Mouse (Mus musculus) small intestine, adult 2 months (tissue): Measurements from ENCODE around the gene Mapk6. TPM values are rescaled to one million over a fixed set of nuclear protein-coding genes. Genes with fewer than 3 reads are reported as not detected.

ENCODE experiments used
- H3K27ac ChIP-seq: fragments of 200-500 bp; 2 replicates; pipeline ENCODE4 v1.5.1; 2012; ENCODE audit warnings: low read depth, low read length, control low read depth, inconsistent platforms; ENCODE audit not compliant: insufficient read depth
- H3K27me3 ChIP-seq: fragments of 200-500 bp; 2 replicates; pipeline ENCODE4 v1.6.1; 2012; ENCODE audit warnings: mild to moderate bottlenecking, moderate library complexity, low read length, inconsistent platforms; ENCODE audit not compliant: control insufficient read depth, insufficient read depth
- H3K36me3 ChIP-seq: fragments of 200-500 bp; 2 replicates; pipeline ENCODE4 v1.6.1; 2012; ENCODE audit warnings: mild to moderate bottlenecking, low read length, control low read depth, inconsistent platforms; ENCODE audit not compliant: control insufficient read depth, insufficient read depth
- H3K4me1 ChIP-seq: fragments of 200-500 bp; 2 replicates; pipeline ENCODE4 v1.6.1; 2012; ENCODE audit warnings: low read length, inconsistent platforms, mixed read lengths; ENCODE audit not compliant: control insufficient read depth, insufficient read depth, insufficient read length
- H3K4me3 ChIP-seq: fragments of 200-500 bp; 2 replicates; pipeline ENCODE4 v1.5.1; 2012; ENCODE audit warnings: low read depth, mild to moderate bottlenecking, control low read depth, inconsistent platforms, low read length, moderate library complexity
- CTCF ChIP-seq: fragments of 200-500 bp; IDR thresholded peaks from 2 replicates; pipeline ENCODE4 v1.5.1; 2012; ENCODE audit warnings: low read depth, mild to moderate bottlenecking, control low read depth, inconsistent platforms, low read length, moderate library complexity, mixed read lengths; ENCODE audit not compliant: insufficient replicate concordance, insufficient read length; ENCODE audit errors: extremely low read depth
- POLR2A ChIP-seq: fragments of 200-500 bp; IDR thresholded peaks from 2 replicates; pipeline ENCODE4 v1.6.1; 2012; ENCODE audit warnings: low read depth, mild to moderate bottlenecking, control low read depth, inconsistent platforms, low read length, moderate library complexity
- WGBS: fragments of 180-500 bp; shearing (Covaris S2); methylation state at CpG from one replicate; pipeline ENCODE4 v1.1.7; 2018; 5-methylcytosine and 5-hydroxymethylcytosine counted together
- polyA plus RNA-seq: library from polyadenylated mRNA; depleted of rRNA; stranded (reverse); fragments of >200 nt; gene quantifications from 2 replicates; pipeline ENCODE4 v1.2.3, GENCODE M21; 2012

Gene Mapk6
- polyA plus RNA-seq, 1 experiment = 28.9 TPM

DNA sequence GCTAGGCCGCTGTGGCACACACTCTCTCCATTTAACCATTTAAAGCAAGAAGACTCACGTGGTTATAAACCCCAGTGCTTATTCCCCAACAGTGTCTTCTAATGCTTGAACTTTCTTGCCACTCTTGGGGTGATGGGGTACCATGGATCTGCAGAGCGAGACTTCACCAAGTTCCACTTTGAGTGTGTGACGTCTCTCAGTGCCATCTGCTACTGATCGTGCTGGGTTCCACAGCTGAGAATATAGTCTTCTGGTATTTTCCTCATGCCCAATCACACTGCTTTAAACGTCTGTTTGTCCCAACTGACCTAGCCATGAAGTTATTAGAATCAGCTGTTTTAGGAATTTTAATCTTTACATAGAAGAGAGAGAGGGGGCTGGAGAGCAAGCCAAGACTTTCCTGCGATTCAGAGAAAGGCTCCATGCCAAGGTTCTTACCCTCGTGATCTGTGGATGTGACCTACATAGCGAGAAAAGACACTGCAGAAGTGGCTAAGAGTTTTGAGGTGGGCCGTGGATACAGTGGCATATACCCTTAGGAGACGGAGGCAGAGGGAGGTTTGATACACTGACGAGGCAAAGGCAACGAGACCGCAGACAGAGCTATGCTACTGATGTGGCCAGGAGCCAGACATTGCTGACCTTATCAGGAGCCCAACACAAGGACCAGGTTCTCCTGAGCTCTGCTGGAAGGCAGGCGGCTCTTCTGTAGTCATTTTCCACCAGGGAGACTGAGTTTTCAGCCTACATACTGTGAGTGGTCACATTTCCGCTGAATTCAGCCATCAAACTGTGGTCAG lies 21.2 kb upstream of the Mapk6 start:
- H3K4me1 ChIP-seq = peaks cover 12% of the 10 kb centered on the region; the same call in 1 of the 2 replicates
- no peaks in the 10 kb centered on the region for H3K36me3 ChIP-seq
- no peak overlapping the region for H3K4me3 ChIP-seq
- H3K27ac ChIP-seq = no peak overlapping the region
- TF ChIP-seq POLR2A (no peak), CTCF (no peak)
- 71% methylated on average over 16 of the region's 16 CpGs for WGBS
- H3K27me3 ChIP-seq = no peaks in the 10 kb centered on the region

- Histone ChIP-seq H3K4me3 (no peak overlapping the region), H3K36me3 (no peaks in the 10 kb centered on the region), H3K27ac (no peak overlapping the region), H3K4me1 (peaks cover 3% of the 10 kb centered on the region; the same call in 1 of the 2 replicates), H3K27me3 (no peaks in the 10 kb centered on the region)
- TF ChIP-seq CTCF = no peak
- TF ChIP-seq POLR2A = no peak
- WGBS = 95% methylated on average over 1 of the region's 1 CpGs
These were observed 19.9 kb upstream of the Mapk6 start for GRCm38 (mm10) chr9:75429657-75430056.

- TF ChIP-seq POLR2A (no peak), CTCF (no peak)
- Histone ChIP-seq H3K27ac (no peak overlapping the region), H3K36me3 (no peaks in the 10 kb centered on the region), H3K27me3 (no peaks in the 10 kb centered on the region), H3K4me3 (no peak overlapping the region), H3K4me1 (peaks cover 2% of the 10 kb centered on the region; the same call in 1 of the 2 replicates)
- 79% methylated on average over 2 of the region's 2 CpGs for WGBS
These were observed 19.2 kb upstream of the Mapk6 start for GRCm38 (mm10) chr9:75429040-75429439.

DNA sequence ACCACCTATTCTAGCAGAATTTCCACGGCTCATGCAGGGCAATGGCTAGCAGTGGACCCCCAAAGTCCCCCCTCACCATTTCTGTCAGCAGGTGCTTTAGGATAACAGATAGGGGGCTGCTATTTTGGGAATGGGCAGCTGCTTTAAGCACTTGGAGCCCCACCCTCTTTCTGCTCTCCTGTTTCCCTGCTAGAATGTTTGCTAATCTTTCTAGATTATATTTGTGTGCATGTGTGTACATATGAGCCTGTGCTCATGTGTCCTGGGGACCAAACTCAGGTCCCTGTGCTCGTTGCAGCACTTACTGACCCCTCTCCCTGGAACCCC lies 18.4 kb upstream of the Mapk6 start:
- Histone ChIP-seq H3K4me3 (no peak overlapping the region), H3K27me3 (no peaks in the 10 kb centered on the region), H3K27ac (no peak overlapping the region), H3K36me3 (no peaks in the 10 kb centered on the region), H3K4me1 (peaks cover 3% of the 10 kb centered on the region; the same call in 1 of the 2 replicates)
- TF ChIP-seq CTCF = no peak
- no peak for TF ChIP-seq POLR2A
- 68% methylated on average over 2 of the region's 2 CpGs for WGBS

DNA sequence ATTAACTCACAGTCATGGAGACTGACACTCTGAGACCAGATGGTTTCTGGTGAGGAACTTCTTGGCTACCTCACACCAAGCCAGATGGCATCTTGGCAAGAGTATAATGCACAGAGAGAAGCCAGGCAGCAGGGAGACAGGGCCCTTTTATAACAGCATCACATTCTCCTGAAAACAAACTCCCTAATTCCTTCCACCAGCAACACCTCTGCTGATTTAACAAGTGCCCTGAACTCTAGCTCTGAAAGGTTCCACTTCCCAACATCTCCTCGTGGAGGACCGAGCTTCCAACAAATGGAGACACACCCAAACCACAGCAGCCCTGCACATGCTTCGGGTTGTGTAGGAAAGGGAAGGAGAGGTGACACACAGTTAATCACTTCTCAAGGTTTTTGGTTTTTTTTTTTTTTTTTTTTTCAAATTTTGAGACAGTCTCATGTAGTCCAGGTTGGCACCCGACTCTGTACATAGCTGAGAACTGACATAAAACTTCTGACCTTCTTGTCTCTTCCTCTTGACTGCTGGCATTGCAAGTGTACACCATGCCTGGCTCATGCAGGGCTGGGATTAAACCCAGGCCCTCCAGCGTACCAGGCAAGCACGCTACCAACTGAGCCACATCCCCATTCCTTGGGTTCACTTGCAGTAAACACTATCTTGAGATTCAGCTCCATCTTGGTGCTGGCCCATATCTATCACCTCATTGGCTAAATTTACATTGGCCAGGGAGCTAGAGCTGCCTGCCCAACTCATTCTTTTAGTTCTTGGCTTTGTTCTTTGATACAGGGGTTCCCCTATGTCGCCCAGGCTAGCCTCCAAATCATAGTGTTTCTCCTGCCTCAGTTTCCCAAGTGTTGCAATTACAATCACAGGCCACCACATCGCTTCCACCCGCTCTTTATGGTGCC lies 17.8 kb upstream of the Mapk6 start:
- H3K27ac ChIP-seq = no peak overlapping the region
- no peak overlapping the region for H3K4me3 ChIP-seq
- TF ChIP-seq CTCF = no peak
- TF ChIP-seq POLR2A = no peak
- H3K27me3 ChIP-seq = no peaks in the 10 kb centered on the region
- H3K4me1 ChIP-seq = peaks cover 3% of the 10 kb centered on the region; the same call in 1 of the 2 replicates
- WGBS = 79% methylated on average over 9 of the region's 9 CpGs
- no peaks in the 10 kb centered on the region for H3K36me3 ChIP-seq

DNA sequence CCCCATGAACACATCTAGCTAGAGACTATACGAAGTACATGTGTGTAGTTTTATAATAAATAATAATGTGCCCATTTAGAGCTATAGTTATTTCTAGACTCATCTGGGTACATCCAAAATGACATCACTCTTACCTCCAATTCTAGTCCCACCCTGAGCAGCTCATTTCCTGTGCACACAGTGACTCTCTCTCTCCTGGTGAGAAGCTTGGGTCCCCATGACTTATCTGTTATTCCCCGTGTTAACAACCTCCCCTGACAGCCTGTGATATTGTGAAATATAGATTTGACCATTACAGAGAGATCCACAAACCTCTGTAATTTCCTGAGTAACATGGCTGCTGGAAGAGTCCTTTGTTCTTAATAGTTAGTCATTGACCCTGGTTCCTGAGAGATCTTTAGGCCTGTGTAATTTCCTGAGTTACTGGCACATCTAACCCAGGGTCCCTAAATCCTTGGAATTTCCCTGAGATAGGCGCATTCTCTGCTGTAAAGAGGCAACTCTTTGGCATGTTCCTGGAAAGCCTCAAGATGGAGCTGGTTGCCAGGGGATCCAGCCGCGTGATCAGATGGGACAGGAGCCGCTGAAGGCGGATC lies 16.1 kb upstream of the Mapk6 start:
- Histone ChIP-seq H3K4me3 (no peak overlapping the region), H3K36me3 (no peaks in the 10 kb centered on the region), H3K27me3 (no peaks in the 10 kb centered on the region), H3K4me1 (peaks cover 3% of the 10 kb centered on the region; the same call in 1 of the 2 replicates), H3K27ac (no peak overlapping the region)
- TF ChIP-seq CTCF = no peak
- TF ChIP-seq POLR2A = no peak
- WGBS = 77% methylated on average over 7 of the region's 7 CpGs
